Mouse (Mus musculus) midbrain, embryonic 16.5 days (tissue): ENCODE results near the gene Tmem151a. TPM values are rescaled to one million over a fixed set of nuclear protein-coding genes. Genes with fewer than 3 reads are reported as not detected.
A peak's percentile ranks its signal among the peaks of the same experiment; 100 is the strongest.

Experiments used
- ATAC-seq: fragments of 200-750 bp; cut with Nextera tagmentation; 2 replicates; pipeline ENCODE4 v1.8.0; 2017; ENCODE audit warnings: moderate TSS enrichment
- H3K27ac ChIP-seq: fragments of 300-500 bp; sonication (generic); 2 replicates; pipeline ENCODE4 v1.5.1; 2014; ENCODE audit warnings: mild to moderate bottlenecking, low read length, mixed read lengths
- H3K27me3 ChIP-seq: fragments of 300-500 bp; sonication (generic); 2 replicates; pipeline ENCODE4 v1.6.1; 2014; ENCODE audit warnings: low read depth, low read length, mixed read lengths; ENCODE audit not compliant: control insufficient read depth, insufficient read depth
- H3K36me3 ChIP-seq: fragments of 300-500 bp; sonication (generic); 2 replicates; pipeline ENCODE4 v1.6.1; 2014; ENCODE audit warnings: mild to moderate bottlenecking, low read length, moderate library complexity, mixed read lengths; ENCODE audit not compliant: control insufficient read depth, insufficient read depth
- H3K4me1 ChIP-seq: fragments of 300-500 bp; sonication (generic); 2 replicates; pipeline ENCODE4 v1.6.1; 2014; ENCODE audit warnings: mild to moderate bottlenecking, low read length, mixed read lengths; ENCODE audit not compliant: control insufficient read depth, insufficient read depth
- H3K4me2 ChIP-seq: fragments of 300-500 bp; sonication (generic); 2 replicates; pipeline ENCODE4 v1.6.1; 2014; ENCODE audit warnings: mild to moderate bottlenecking, low read length, mixed read lengths
- H3K4me3 ChIP-seq: fragments of 300-500 bp; sonication (generic); 2 replicates; pipeline ENCODE4 v1.5.1; 2014; ENCODE audit warnings: low read depth, mild to moderate bottlenecking, low read length, moderate library complexity, mixed read lengths
- H3K9ac ChIP-seq: fragments of 300-500 bp; sonication (generic); 2 replicates; pipeline ENCODE4 v1.6.1; 2014; ENCODE audit warnings: low read depth, low read length, mixed read lengths
- H3K9me3 ChIP-seq: fragments of 300-500 bp; sonication (generic); replicated peaks from 2 replicates; pipeline ENCODE4 v1.6.1; 2014; ENCODE audit warnings: mild to moderate bottlenecking, low read length, mixed read lengths; ENCODE audit not compliant: control insufficient read depth, poor library complexity, severe bottlenecking
- WGBS: fragments of 180-500 bp; shearing (Covaris S2); extraction: QIAGEN DNeasy Blood & Tissue Kit; methylation state at CpG from one replicate; pipeline ENCODE4 v1.1.7; 2014; 5-methylcytosine and 5-hydroxymethylcytosine counted together
- polyA plus RNA-seq: library from polyadenylated mRNA; unstranded; fragments of >200 nt; fragmentation: Nextera tagmentation; extraction: Ambion mirVana; gene quantifications from 2 replicates; pipeline ENCODE4 v1.2.1, GENCODE M21; 2015

Gene Tmem151a
- polyA plus RNA-seq, 1 experiment from 2014 or later = 31.9 TPM

GRCm38 (mm10) chr19:5023621-5024479 is 61.5 kb downstream of the Tmem151a start, which contains the start of gene Slc29a2:
Gene Slc29a2, plus strand, starts transcription at chr19:5023860.
- peak within 1 kb of the TSS; percentile 59 for H3K4me3 ChIP-seq
- H3K27me3 ChIP-seq = no peaks in the 10 kb centered on the region
- peak within 1 kb of the TSS; percentile 92 for H3K27ac ChIP-seq
- H3K4me2 ChIP-seq = peak within 1 kb of the TSS; percentile 63
- peaks cover 4% of the 10 kb centered on the region; the same call in 1 of the 2 replicates for H3K4me1 ChIP-seq
- peak within 1 kb of the TSS; percentile 76 for H3K9ac ChIP-seq
- no peaks in the 10 kb centered on the region for H3K9me3 ChIP-seq
- ATAC-seq = peak; percentile 94
- H3K36me3 ChIP-seq = 0 out of 2 replicates have a peak, but pooled peaks cover 2% of the 10 kb centered on the region
- under 1% methylated on average over 62 of the region's 62 CpGs for WGBS

DNA sequence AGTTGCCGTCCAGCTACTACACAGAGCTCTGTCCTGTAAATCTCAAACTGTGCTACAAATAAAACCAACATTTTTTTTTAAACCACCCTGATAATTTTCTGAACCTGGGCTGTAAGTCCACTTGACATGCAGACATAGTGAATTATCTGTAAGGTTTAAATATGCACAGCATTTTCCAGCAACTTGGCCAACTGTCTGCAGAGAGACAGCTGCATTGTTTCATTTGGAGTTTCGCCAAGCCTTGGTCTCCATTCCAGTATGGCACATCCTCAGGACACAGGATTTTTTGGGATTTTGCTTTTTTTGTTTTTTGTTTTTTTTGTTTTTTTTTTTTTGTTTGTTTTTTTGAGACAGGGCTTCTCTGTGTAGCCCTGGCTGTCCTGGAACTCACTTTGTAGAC is 63.9 kb downstream of the Tmem151a start:
- no peak overlapping the region for H3K4me2 ChIP-seq
- no peak overlapping the region for H3K9ac ChIP-seq
- no peak for ATAC-seq
- no peaks in the 10 kb centered on the region for H3K36me3 ChIP-seq
- H3K9me3 ChIP-seq = no peaks in the 10 kb centered on the region
- H3K4me1 ChIP-seq = peaks cover 4% of the 10 kb centered on the region; the same call in 1 of the 2 replicates
- no peak overlapping the region for H3K4me3 ChIP-seq
- no peaks in the 10 kb centered on the region for H3K27me3 ChIP-seq
- H3K27ac ChIP-seq = no peak overlapping the region
- WGBS = 85% methylated on average over 2 of the region's 2 CpGs

Other genes with a start within 250 kb of the Tmem151a start
- gene Ccs, start 246.2 kb downstream of the Tmem151a start, polyA plus RNA-seq = 33.3 and 42.5 TPM in 2 replicates
- gene Ccdc87, start 246.2 kb downstream of the Tmem151a start, polyA plus RNA-seq = 0.77 and 0.99 TPM in 2 replicates
- 85.8 and 87.4 TPM in 2 replicates for gene Ctsf, start 230.4 kb downstream of the Tmem151a start, polyA plus RNA-seq
- 1.9 and 2.4 TPM in 2 replicates for gene Actn3, start 207.6 kb downstream of the Tmem151a start, polyA plus RNA-seq
- 22.7 and 26.1 TPM in 2 replicates for gene Zdhhc24, start 206.9 kb downstream of the Tmem151a start, polyA plus RNA-seq
- 9.6 and 9.7 TPM in 2 replicates for gene Bbs1, start 178.9 kb downstream of the Tmem151a start, polyA plus RNA-seq
- 108 and 109 TPM in 2 replicates for gene Dpp3, start 157.2 kb downstream of the Tmem151a start, polyA plus RNA-seq
- gene Peli3, start 142.4 kb downstream of the Tmem151a start, polyA plus RNA-seq = 11.3 and 17.0 TPM in 2 replicates
- gene Mrpl11, start 123.4 kb downstream of the Tmem151a start, polyA plus RNA-seq = 101 and 107 TPM in 2 replicates
- 0.58 and 0.82 TPM in 2 replicates for gene Npas4, start 95.2 kb downstream of the Tmem151a start, polyA plus RNA-seq
- gene Slc29a2, start 61.7 kb downstream of the Tmem151a start, polyA plus RNA-seq = 12.1 and 16.0 TPM in 2 replicates
- gene B4gat1, start 46.7 kb downstream of the Tmem151a start, polyA plus RNA-seq = 82.9 and 102 TPM in 2 replicates
- 2.9 and 4.2 TPM in 2 replicates for gene AC124502.3, start 46.6 kb downstream of the Tmem151a start, polyA plus RNA-seq
- gene Brms1, start 44.2 kb downstream of the Tmem151a start, polyA plus RNA-seq = 26.8 and 36.2 TPM in 2 replicates
- 1.5 and 1.8 TPM in 2 replicates for gene Rin1, start 35.0 kb downstream of the Tmem151a start, polyA plus RNA-seq
- gene Cd248, start 17.5 kb downstream of the Tmem151a start, polyA plus RNA-seq = 16.0 and 16.5 TPM in 2 replicates
- 39.8 and 46.6 TPM in 2 replicates for gene Yif1a, start 3.0 kb upstream of the Tmem151a start, polyA plus RNA-seq
- gene Cnih2, start 13.0 kb upstream of the Tmem151a start, polyA plus RNA-seq = 430 and 432 TPM in 2 replicates
- 201 and 206 TPM in 2 replicates for gene Rab1b, start 21.5 kb upstream of the Tmem151a start, polyA plus RNA-seq
- 71.4 and 76.5 TPM in 2 replicates for gene Klc2, start 33.0 kb upstream of the Tmem151a start, polyA plus RNA-seq
- 50.7 and 52.2 TPM in 2 replicates for gene Pacs1, start 187.6 kb upstream of the Tmem151a start, polyA plus RNA-seq
- 326 and 331 TPM in 2 replicates for gene Sf3b2, start 209.9 kb upstream of the Tmem151a start, polyA plus RNA-seq
- 41.6 and 49.4 TPM in 2 replicates for gene Gal3st3, start 212.8 kb upstream of the Tmem151a start, polyA plus RNA-seq